Mouse (Mus musculus): ENCODE data around the gene Phactr1.
"Not testable (repeated sequence)": the region's sequence is repeated elsewhere in the genome, so short reads cannot be mapped to it uniquely, and the experiment has no call there.

Phactr1 gene

DNA sequence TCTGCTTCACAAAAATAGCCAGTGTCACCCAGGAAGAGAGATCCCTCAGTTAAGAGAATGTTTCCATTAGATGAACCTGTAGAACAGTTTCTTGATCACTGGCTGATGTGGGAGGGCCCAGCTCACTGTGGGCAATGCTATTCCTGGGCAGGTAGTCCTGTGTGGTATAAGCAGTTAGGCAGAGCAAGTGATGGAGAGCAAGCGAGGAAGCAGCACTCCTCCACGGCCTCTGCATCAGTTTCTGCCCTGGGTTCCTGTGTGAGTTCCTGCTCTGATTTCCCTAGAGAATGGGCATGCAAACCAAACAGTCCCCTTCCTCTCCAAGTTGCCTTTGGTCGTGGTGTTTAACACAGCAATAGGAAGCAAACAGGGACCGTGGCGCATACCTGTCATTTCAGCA, 251.6 kb downstream of the Phactr1 start:
- DNase-seq: no peak

DNA sequence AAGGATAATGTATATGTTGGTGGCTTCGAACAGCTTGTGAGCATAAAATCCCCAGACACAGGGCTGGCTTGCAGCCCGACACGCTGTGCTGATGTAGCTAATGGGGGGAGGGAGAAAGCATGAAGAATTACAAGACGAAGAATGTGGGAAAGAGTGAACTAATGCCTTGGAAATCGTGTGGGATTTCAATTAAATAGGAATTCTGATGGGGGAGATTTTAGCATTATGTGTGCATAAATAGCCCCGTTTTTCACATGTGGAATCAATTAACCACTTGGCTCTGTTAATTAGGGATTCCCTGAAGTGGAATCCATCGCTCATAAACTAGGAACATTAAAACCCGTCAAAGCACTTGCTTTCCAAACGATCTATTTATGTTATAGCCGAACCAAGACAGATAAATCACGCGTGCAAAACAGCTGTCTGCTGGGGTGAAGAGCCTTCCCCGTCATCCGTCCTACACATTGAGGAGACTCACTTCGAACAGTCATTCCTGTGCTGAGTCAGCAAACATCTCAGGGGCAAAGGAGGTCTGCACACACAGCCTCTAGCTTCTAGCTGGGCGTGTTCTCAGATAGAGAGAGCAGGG, 254.2 kb downstream of the Phactr1 start:
- DNase-seq: no peak

DNA sequence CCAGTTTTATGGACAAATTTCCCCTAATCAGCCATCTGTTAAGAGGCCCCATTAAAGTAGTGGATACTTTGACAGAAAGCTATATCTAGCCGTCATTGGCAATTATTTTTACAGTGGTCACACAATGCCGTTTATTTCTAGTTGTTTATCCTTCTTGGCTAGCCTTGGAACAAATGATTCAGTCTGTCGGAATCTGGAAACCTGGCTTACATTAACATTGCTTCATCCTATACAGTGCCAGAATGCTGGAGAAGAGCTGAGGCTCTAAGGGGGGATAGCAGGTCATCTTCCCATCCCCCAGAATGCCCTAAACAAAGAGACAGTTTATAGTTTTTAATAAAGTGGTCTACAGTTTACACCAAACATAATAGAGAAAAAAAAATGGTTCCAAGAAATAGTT, 257.4 kb downstream of the Phactr1 start:
- DNase-seq: no peak

GRCm38 (mm10) chr13:42938346-42938745, 257.9 kb downstream of the Phactr1 start:
- no peak for DNase-seq

DNA sequence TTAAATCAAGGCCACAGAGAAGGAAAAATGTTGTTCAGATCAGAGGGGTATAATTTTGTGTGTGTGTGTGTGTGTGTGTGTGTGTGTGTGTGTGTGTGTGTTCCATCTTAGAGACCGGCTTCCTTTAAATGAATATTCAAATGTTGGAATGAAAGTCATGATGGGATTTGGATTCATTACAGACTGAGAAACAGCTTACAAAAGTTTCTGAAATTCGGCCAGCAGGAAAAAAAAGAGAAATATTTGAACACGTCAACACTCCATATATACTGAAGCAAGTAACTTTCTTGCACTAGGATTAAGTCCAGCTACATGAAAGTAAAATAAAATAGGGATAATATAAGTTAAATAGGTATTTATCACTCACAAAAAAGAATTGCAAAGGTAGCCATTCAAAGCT, 259.8 kb downstream of the Phactr1 start:
- DNase-seq: no peak

DNA sequence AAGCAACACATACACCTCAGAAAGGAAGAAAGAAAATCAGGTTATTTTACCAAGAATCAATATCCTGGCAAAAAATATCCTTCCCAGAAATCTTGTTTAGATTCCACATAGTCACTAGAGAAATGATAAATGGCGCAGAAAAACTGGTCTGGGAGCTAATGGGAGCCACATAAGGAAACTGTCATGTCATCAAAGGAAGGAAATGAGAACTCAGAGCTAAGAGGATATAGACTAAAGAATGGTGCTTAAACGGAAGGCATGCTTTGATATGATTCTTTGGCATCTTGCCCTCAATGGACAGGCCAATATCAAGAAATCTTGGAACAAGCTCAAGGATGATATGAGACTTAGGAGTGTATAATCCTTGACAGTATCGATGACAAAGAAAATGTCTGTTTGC, 263.7 kb downstream of the Phactr1 start:
- DNase-seq: no peak

GRCm38 (mm10) chr13:42945201-42945600, 264.8 kb downstream of the Phactr1 start:
- DNase-seq: not testable (repeated sequence)

DNA sequence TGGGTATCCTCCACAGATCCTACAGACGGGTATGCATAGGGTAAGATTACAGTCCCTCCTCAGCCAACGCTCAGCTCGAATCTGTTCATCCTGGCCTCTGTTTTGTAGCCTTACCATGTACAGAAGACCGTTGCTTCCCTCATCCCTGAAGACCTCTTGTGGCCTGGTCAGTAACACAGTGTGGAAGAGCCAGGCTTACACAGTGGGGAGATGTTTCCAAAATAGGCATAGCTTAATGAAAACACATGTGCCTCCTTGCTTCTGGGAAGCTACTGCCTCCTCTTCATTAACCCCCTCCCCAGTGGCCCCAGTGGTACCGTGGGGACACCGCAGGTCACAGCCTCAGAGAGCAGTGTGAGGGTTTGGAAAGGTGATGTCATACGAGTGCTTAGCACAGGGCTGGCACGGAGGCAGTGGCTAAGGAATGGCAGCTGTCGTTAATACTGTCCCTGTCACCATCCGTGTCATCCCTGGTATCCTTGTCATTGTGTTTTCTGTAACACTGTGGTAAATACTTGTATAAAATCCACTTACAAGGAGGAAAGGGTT, 268.4 kb downstream of the Phactr1 start:
- DNase-seq: no peak

DNA sequence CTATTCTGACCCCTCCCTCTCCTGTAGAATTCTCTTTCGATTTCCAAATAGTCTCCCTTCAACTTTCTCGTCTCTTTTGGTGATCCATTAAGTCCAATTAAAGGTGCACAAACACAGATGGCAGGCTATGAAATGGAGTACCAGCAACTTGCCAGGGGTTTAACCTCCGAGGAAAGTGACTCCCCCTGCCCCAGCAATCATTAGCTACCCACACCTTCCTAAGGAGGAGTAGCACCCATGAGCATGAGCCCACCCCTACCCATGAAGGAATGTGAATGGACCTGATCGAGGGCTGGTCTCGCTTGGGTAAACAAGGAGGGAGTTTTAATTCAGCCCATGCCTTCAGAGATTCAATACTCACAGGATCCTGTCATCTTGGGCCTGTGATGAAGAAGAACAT, 268.9 kb downstream of the Phactr1 start:
- no peak for DNase-seq

- no peak for DNase-seq
Measured at GRCm38 (mm10) chr13:42950056-42950455, 269.6 kb downstream of the Phactr1 start.

DNA sequence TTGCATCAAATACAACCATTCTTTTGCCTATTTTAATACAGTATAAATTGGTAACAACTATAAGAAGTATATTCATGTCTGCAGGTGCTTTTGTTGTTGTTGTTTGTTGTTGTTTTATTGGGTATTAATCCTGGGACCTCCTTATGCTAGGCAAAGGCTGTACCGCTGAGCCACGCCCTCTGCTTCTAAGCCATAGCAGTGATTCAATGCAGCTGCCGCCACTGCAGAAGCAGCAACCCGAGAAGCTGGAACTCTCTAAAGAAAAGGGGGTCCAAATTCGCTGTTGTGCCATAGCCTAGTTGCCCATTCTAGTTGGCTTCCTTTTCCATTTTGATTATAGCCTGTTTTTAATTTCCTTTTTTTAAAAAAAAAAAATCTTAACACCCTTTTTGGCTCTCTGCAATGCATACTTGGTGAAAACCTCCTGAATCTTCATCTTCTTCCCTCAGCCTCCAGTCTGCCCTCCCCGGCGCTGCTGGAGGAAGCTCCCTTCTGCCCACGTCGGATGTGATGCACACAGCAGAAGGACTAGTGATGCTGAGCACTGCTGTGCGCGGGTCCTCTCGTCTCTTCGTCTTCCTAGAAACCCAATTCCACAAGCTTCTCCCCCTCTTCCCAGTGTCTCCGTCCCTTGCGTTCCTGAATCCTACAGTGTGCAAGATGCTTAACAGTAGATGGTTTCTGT, 271.8 kb downstream of the Phactr1 start:
- DNase-seq: no peak

DNA sequence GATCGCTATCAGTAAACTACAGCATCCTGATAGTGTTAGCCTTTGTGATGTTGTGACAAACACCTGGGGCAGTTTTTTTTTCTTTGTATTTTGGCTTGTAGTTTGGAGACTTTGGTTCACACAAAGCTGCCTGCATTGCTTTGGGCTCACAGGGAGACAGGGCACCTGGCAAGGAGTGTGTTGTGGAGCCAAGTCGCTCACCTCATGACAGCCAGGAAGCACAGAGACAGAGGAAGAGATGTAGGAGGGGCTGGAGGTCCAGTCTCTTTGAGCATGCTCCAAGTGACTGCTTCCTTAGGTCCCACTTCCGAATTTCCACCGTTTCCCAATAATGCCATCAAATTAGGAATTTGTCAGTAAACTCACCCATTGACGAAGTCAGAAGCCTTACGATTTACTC, 272.6 kb downstream of the Phactr1 start:
- DNase-seq: no peak

DNA sequence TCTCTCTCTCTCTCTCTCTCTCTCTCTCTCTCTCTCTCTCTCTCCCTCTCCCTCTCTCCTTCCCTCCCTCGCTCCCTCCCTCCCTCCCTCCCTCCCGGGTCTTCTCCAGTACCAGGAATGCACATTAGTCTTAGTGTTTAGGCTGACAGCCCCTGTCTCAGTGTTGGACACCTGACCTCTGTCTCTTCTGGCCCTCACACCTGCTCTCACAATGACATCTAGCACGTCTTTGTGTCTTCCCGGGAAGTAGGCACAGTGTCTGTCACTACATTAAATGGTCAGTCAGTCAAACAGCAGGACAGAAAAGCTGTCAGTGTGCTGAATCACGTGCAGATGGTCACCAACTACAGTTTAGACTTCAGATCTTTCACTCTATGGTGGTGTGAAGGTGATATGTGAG, 273.7 kb downstream of the Phactr1 start:
- DNase-seq: no peak

DNA sequence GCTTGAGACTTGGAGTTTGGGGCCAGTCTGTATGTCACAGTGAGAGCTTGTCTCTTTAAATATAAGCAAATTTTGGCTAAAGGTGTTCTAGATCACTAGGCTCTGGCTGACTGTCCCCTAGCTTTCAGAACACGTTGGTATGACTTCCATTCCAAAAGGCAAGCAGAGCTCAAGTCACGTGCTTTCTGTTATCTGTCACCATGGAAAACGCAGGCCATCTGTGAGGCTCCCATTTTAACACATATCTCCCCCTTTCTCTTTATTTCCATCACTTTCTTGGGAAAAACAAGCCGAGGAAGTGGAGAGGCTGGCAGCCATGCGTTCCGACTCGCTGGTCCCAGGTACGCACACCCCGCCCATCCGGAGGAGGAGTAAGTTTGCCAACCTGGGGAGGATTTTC, 275.9 kb downstream of the Phactr1 start:
- no peak for DNase-seq

- no peak for DNase-seq
Measured at GRCm38 (mm10) chr13:42957856-42958255, 277.4 kb downstream of the Phactr1 start.

- no peak for DNase-seq
Measured at GRCm38 (mm10) chr13:42958867-42959266, 278.4 kb downstream of the Phactr1 start.

DNA sequence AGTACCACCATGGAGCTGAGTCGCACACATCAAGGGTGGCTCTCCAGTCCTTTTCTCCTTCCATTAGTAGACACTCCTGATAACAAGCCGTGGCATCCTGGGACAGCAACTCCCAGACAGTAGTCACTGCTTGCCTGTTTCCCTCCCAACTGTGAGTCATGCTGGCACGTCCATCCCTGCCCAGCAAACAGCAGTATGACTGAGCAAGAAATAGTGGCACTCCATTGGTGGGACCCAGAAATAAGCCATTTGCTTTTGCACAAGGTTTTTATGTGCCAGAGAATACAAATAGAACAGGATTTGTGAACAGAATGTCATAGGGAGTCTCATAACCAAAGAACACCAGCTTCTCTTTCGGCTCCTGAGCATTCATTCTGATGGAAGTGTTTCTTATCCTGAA, 281.1 kb downstream of the Phactr1 start:
- no peak for DNase-seq

DNA sequence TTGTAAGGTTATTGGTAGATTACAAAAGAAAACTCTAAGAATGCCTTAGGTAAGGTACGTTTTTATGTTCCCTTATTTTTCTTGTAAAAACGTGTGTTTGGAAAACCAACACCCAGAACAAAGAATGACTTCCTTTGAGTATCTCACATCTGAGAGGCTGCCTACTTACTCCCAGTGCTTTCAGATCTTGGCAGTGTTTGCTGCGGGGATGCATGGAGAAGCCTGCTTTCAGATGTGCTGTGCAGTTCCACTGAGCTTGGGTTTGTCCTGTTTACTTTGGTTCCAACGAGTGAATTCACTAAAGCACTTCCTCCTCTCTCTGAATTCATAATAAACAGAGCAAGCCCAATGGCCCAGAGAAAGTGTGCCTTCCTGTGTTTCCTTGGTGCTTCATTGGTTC, 288.1 kb downstream of the Phactr1 start:
- DNase-seq: no peak

GRCm38 (mm10) chr13:42973561-42973960, 293.1 kb downstream of the Phactr1 start:
- DNase-seq: no peak

GRCm38 (mm10) chr13:42973961-42974360, 293.5 kb downstream of the Phactr1 start:
- no peak for DNase-seq

DNA sequence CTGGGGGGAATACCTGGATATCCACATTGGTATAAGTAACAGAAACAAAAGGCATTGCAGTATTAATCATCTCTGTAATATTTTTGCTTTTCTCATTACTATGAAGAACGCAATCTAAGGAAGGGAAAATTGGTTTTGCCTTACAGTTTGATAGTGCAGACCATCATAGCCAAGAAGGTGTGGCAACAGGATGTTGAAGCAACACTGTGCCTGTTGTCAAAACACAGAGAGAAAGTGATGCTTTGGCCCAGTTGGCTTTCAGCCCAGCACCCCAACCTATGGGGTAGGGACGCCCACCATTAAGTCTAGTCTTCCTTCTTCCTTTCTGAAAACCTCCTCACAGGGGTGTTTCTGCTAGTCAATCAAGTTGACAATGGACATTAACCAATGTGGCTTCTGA, 294.1 kb downstream of the Phactr1 start:
- DNase-seq: no peak

DNA sequence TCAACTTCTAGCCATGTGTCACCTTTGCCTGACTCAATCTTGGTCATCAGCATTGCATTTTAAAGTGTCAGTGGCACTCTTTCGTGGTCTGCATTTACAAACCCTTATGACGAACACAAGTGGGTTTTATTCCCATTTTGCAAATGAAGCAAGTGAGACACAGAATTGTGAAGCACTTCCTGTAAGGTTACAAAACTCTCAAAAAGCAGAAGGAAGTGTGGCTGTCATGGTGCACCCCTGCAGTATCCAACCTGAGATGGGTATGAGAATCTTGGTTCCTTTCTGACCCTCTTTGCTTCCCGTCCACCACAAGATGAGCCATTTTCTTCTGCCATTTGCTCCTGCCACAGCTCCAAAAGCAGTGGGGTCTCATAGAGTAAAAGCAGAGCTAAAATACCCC, 295.7 kb downstream of the Phactr1 start:
- no peak for DNase-seq

- no peak for DNase-seq
Measured at GRCm38 (mm10) chr13:42976967-42977366, 296.5 kb downstream of the Phactr1 start.

DNA sequence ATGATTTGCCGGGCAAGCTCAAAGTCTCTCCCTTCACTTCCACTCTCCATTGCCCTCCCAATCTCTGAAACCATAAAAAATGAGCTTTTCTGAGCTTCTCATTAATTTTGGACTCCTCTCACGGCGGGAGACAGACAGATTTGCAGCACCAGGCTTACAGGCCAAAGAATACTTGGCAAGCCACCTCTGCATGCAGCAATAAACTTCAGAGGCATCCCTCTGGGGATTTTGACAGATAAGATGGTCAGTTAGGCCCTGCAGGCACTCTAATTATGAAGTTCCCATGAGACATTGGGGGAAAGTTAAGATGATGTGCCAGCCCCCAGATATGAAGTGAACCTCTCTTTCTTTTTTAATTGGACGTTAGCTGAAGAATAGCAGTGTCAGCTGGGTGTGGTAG, 300.2 kb downstream of the Phactr1 start:
- no peak for DNase-seq

DNA sequence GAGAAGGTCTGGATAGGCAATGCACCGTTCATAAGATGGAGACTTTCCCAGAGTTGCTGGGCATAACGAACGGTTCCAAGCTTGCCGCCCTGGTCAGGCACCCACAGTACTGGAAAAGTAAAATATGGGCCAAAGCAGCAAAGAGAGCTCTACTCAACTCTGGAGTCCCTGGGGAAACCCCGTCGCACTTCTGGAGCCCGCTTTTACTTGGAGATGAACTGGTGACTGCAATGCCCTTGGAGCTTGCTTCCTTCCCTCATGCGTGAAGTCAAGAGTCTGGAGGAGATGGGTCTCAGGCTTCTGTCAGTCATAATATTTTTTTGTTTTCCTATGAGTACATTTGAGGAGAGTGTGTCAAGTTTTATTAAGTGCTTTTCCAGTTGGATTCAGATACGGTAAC, 302.2 kb downstream of the Phactr1 start:
- DNase-seq: no peak

All from kidney, adult 8-10 months (tissue).